Mouse (Mus musculus): Measurements from ENCODE around the gene Klk7.

Gene Klk7

GRCm38 (mm10) chr7:43796355-43796754 is 14.7 kb upstream of the Klk7 start:
- DNase-seq (ENCODE audit: low read depth, low spot score) = no peak

GRCm38 (mm10) chr7:43797333-43797769 is 13.7 kb upstream of the Klk7 start, which contains the start of gene Klk8:
Gene Klk8 (plus strand): TSS chr7:43797577.
- DNase-seq (ENCODE audit: low read depth, low spot score) = no peak

GRCm38 (mm10) chr7:43797844-43798462 is 13.1 kb upstream of the Klk7 start:
- DNase-seq (ENCODE audit: low read depth, low spot score) = no peak

- DNase-seq (ENCODE audit: low read depth, low spot score) = no peak
Measured at GRCm38 (mm10) chr7:43799876-43800275, 11.2 kb upstream of the Klk7 start.

- no peak for DNase-seq (ENCODE audit: low read depth, low spot score)
Measured at GRCm38 (mm10) chr7:43815211-43815610, 4.1 kb downstream of the Klk7 start.

GRCm38 (mm10) chr7:43816746-43817145 is 5.7 kb downstream of the Klk7 start:
- no peak for DNase-seq (ENCODE audit: low read depth, low spot score)

- no peak for DNase-seq (ENCODE audit: low read depth, low spot score)
Measured at GRCm38 (mm10) chr7:43821581-43821980, 10.5 kb downstream of the Klk7 start.

GRCm38 (mm10) chr7:43824199-43824598 is 13.1 kb downstream of the Klk7 start, which contains the start of gene Klk6:
Gene Klk6 (plus strand): TSS chr7:43824499.
- DNase-seq (ENCODE audit: low read depth, low spot score) = no peak

GRCm38 (mm10) chr7:43826056-43826455 is 15.0 kb downstream of the Klk7 start:
- DNase-seq (ENCODE audit: low read depth, low spot score) = no peak

GRCm38 (mm10) chr7:43827706-43828105 is 16.6 kb downstream of the Klk7 start:
- DNase-seq (ENCODE audit: low read depth, low spot score) = no peak

GRCm38 (mm10) chr7:43829006-43829405 is 17.9 kb downstream of the Klk7 start:
- DNase-seq (ENCODE audit: low read depth, low spot score) = no peak

GRCm38 (mm10) chr7:43841701-43842100 is 30.6 kb downstream of the Klk7 start, which contains the start of gene Klk5:
Gene Klk5 (plus strand): TSS chr7:43841971.
- DNase-seq (ENCODE audit: low read depth, low spot score) = no peak

- DNase-seq (ENCODE audit: low read depth, low spot score) = no peak
Measured at GRCm38 (mm10) chr7:43843801-43844200, 32.7 kb downstream of the Klk7 start.

- DNase-seq (ENCODE audit: low read depth, low spot score) = no peak
Measured at GRCm38 (mm10) chr7:43851616-43852015, 40.5 kb downstream of the Klk7 start.

GRCm38 (mm10) chr7:43854642-43855380 is 43.7 kb downstream of the Klk7 start:
- no peak for DNase-seq (ENCODE audit: low read depth, low spot score)

- DNase-seq (ENCODE audit: low read depth, low spot score) = no peak
Measured at GRCm38 (mm10) chr7:43855709-43856108, 44.6 kb downstream of the Klk7 start.

GRCm38 (mm10) chr7:43856307-43856706 is 45.2 kb downstream of the Klk7 start:
- DNase-seq (ENCODE audit: low read depth, low spot score) = no peak

- no peak for DNase-seq (ENCODE audit: low read depth, low spot score)
Measured at GRCm38 (mm10) chr7:43857501-43857900, 46.4 kb downstream of the Klk7 start.

GRCm38 (mm10) chr7:43860411-43860810 is 49.3 kb downstream of the Klk7 start:
- DNase-seq (ENCODE audit: low read depth, low spot score) = no peak
